ENCODE assay signal across 28 mouse cellular contexts in the genomic region with DNA sequence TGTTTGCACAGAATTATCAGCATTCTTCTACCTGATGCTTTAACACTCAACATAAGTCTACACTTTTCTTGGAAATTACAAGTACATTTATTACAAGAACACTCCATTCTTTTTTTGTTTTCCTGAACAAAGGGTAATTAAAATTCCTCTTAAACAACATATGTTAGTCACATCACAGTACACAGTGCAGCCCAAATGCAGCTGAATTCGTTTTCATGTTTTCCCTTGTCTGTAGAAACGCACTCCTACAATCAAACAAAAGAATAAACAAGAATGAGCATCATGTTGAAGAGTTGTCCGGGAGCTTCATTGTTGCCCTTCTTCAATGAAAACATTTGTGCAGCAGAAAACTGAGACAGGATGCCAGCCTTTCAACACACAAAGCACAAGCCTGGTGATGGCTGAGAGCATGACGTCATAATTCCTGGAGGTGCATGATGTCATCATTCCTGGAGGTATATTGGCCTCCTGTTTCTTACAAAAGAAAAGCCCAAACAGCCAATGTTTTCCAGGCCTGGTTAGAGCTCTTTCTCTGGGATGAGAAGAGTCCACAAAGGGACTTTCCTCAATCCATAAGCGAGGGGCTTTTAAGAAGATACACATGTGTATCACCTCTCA.
DNase-seq lines count a peak whose midpoint lies in the region; ATAC-seq and TF ChIP-seq lines count a peak whose summit lies in the region.
"Had no signal": no experiment of that assay in that cellular context is flagged by ENCODE, and none has a peak within 500 bp of the region (broad histone marks: within the 10 kb centered on the region; RNA-seq: fewer than 3 reads in every experiment).

No protein-coding gene starts in this region.

- no peaks in the 10 kb centered on the region for H3K9me3 ChIP-seq in forebrain, embryonic 11.5 days (ENCODE audit: control insufficient read depth, low read length)
- H3K9me3 ChIP-seq in forebrain, embryonic 10.5 days = no peaks in the 10 kb centered on the region
- H3K9me3 ChIP-seq in limb, embryonic 13.5 days = no peaks in the 10 kb centered on the region
- no peaks in the 10 kb centered on the region for H3K9me3 ChIP-seq in limb, embryonic 10.5 days (replicated peaks)
- H3K9me3 ChIP-seq in forebrain, embryonic 12.5 days = no peaks in the 10 kb centered on the region
- H3K9me3 ChIP-seq in forebrain, postnatal 0 days (ENCODE audit: low read length) = no peaks in the 10 kb centered on the region
- H3K9me3 ChIP-seq: embryonic facial prominence, embryonic 12.5 days; liver, embryonic 15.5 days; midbrain, embryonic 12.5 days had no signal

- intact Hi-C loops in left cerebral cortex, adult 2 months (cut with DNase I) = no loop called here

- no peak for TF ChIP-seq CTCF in forebrain, postnatal 0 days (IDR thresholded peaks at IDR 0.05; ENCODE audit: low read depth)
- no peak for TF ChIP-seq CTCF in left cerebral cortex, adult 2 months (IDR thresholded peaks at IDR 0.05)

- H3K4me3 ChIP-seq in forebrain, embryonic 11.5 days (ENCODE audit: low read depth, low read length) = no peak overlapping the region
- H3K4me3 ChIP-seq in forebrain, embryonic 10.5 days = no peak overlapping the region
- no peak overlapping the region for H3K4me3 ChIP-seq in limb, embryonic 13.5 days
- no peak overlapping the region for H3K4me3 ChIP-seq in limb, embryonic 10.5 days
- H3K4me3 ChIP-seq in forebrain, embryonic 12.5 days (replicated peaks) = no peak overlapping the region
- no peak overlapping the region for H3K4me3 ChIP-seq in forebrain, postnatal 0 days (ENCODE audit: low read depth, low read length)
- H3K4me3 ChIP-seq in left cerebral cortex, adult 2 months = no peak overlapping the region
- H3K4me3 ChIP-seq: embryonic facial prominence, embryonic 12.5 days; liver, embryonic 15.5 days; midbrain, embryonic 12.5 days had no signal

- no peaks in the 10 kb centered on the region for H3K36me3 ChIP-seq in forebrain, embryonic 11.5 days (ENCODE audit: control insufficient read depth, insufficient read depth, low read length)
- no peaks in the 10 kb centered on the region for H3K36me3 ChIP-seq in forebrain, embryonic 10.5 days (replicated peaks)
- H3K36me3 ChIP-seq in limb, embryonic 13.5 days = no peaks in the 10 kb centered on the region
- H3K36me3 ChIP-seq in limb, embryonic 10.5 days = no peaks in the 10 kb centered on the region
- no peaks in the 10 kb centered on the region for H3K36me3 ChIP-seq in forebrain, embryonic 12.5 days (replicated peaks)
- H3K36me3 ChIP-seq in forebrain, postnatal 0 days (ENCODE audit: insufficient read depth) = no peaks in the 10 kb centered on the region
- H3K36me3 ChIP-seq: embryonic facial prominence, embryonic 12.5 days; G1E; liver, embryonic 15.5 days; midbrain, embryonic 12.5 days had no signal

- H3K4me2 ChIP-seq in forebrain, embryonic 11.5 days (ENCODE audit: low read depth, low read length, severe bottlenecking) = no peak overlapping the region
- no peak overlapping the region for H3K4me2 ChIP-seq in limb, embryonic 13.5 days (replicated peaks)
- H3K4me2 ChIP-seq in forebrain, embryonic 12.5 days = no peak overlapping the region
- no peak overlapping the region for H3K4me2 ChIP-seq in forebrain, postnatal 0 days (ENCODE audit: low read depth)
- H3K4me2 ChIP-seq: embryonic facial prominence, embryonic 12.5 days; heart, embryonic 11.5 days; liver, embryonic 15.5 days; lung, embryonic 14.5 days; midbrain, embryonic 12.5 days had no signal

- no peaks in the 10 kb centered on the region for H3K27me3 ChIP-seq in forebrain, embryonic 11.5 days (ENCODE audit: control insufficient read depth, insufficient read depth, low read length)
- H3K27me3 ChIP-seq in forebrain, embryonic 10.5 days (ENCODE audit: poor library complexity, severe bottlenecking) = no peaks in the 10 kb centered on the region
- H3K27me3 ChIP-seq in limb, embryonic 13.5 days = no peaks in the 10 kb centered on the region
- no peaks in the 10 kb centered on the region for H3K27me3 ChIP-seq in limb, embryonic 10.5 days (ENCODE audit: low read depth, poor library complexity, severe bottlenecking)
- no peaks in the 10 kb centered on the region for H3K27me3 ChIP-seq in forebrain, embryonic 12.5 days
- no peaks in the 10 kb centered on the region for H3K27me3 ChIP-seq in forebrain, postnatal 0 days (ENCODE audit: insufficient read depth, low read length)
- H3K27me3 ChIP-seq: embryonic facial prominence, embryonic 12.5 days; liver, embryonic 15.5 days; midbrain, embryonic 12.5 days had no signal

- DNase-seq in forebrain, embryonic 11.5 days (ENCODE audit: low spot score) = no peak
- no peak for DNase-seq in forebrain, embryonic 10.5 days (ENCODE audit: extremely low spot score, low spot score)
- DNase-seq in limb, embryonic 10.5 days (ENCODE audit: low spot score) = no peak
- peak; percentile 14 for DNase-seq in forebrain, postnatal 0 days
- no peak for DNase-seq in right cerebral cortex, postnatal 25 days
- no peak for DNase-seq in left cerebral cortex, adult 2 months (ENCODE audit: extremely low spot score in 1 of 2, low spot score in 2 of 2)
- DNase-seq: adrenal gland, adult 8-10 months; cerebellum, adult 11-12 months; cerebellum, adult 9-11 months; embryo, embryonic 11 days; gastrocnemius, postnatal 36 days; heart, adult 18-20 months; kidney, adult 8-10 months; kidney, postnatal 4 days; left cerebral cortex, postnatal 4 days; lung, embryonic 14.5 days; lung, postnatal 14 days; spleen, adult 18-20 months; thymus, postnatal 14 days had no signal

- H3K9ac ChIP-seq in forebrain, embryonic 11.5 days (ENCODE audit: low read length) = no peak overlapping the region
- H3K9ac ChIP-seq in limb, embryonic 13.5 days = no peak overlapping the region
- no peak overlapping the region for H3K9ac ChIP-seq in forebrain, embryonic 12.5 days
- no peak overlapping the region for H3K9ac ChIP-seq in forebrain, postnatal 0 days
- H3K9ac ChIP-seq: embryonic facial prominence, embryonic 12.5 days; liver, embryonic 15.5 days; lung, embryonic 14.5 days; midbrain, embryonic 12.5 days had no signal

- no peaks in the 10 kb centered on the region for H3K4me1 ChIP-seq in forebrain, embryonic 11.5 days (replicated peaks; ENCODE audit: control insufficient read depth, insufficient read depth, low read length)
- H3K4me1 ChIP-seq in forebrain, embryonic 10.5 days = peaks cover 4% of the 10 kb centered on the region; the same call in 1 of the 2 replicates
- H3K4me1 ChIP-seq in limb, embryonic 13.5 days = 0 out of 2 replicates have a peak, but pooled peaks cover 3% of the 10 kb centered on the region
- H3K4me1 ChIP-seq in limb, embryonic 10.5 days = no peaks in the 10 kb centered on the region
- no peaks in the 10 kb centered on the region for H3K4me1 ChIP-seq in forebrain, embryonic 12.5 days
- no peaks in the 10 kb centered on the region for H3K4me1 ChIP-seq in forebrain, postnatal 0 days (ENCODE audit: insufficient read depth)
- H3K4me1 ChIP-seq: embryonic facial prominence, embryonic 12.5 days; liver, embryonic 15.5 days; midbrain, embryonic 12.5 days had no signal

- H3K27ac ChIP-seq in forebrain, embryonic 11.5 days (ENCODE audit: low read depth, low read length) = no peak overlapping the region
- H3K27ac ChIP-seq in forebrain, embryonic 10.5 days = no peak overlapping the region
- H3K27ac ChIP-seq in limb, embryonic 13.5 days = no peak overlapping the region
- H3K27ac ChIP-seq in limb, embryonic 10.5 days = no peak overlapping the region
- H3K27ac ChIP-seq in forebrain, embryonic 12.5 days = no peak overlapping the region
- no peak overlapping the region for H3K27ac ChIP-seq in forebrain, postnatal 0 days (ENCODE audit: low read depth, low read length)
- no peak overlapping the region for H3K27ac ChIP-seq in left cerebral cortex, adult 2 months
- H3K27ac ChIP-seq: embryonic facial prominence, embryonic 12.5 days; kidney, postnatal 0 days; liver, embryonic 15.5 days; midbrain, embryonic 12.5 days had no signal

- peak; percentile 58 for ATAC-seq in forebrain, embryonic 11.5 days (replicated peaks; ENCODE audit: low FRiP score)
- peak; percentile 62; the same call in 1 of the 2 replicates for ATAC-seq in limb, embryonic 13.5 days (ENCODE audit: low FRiP score, low read depth)
- peak; percentile 42; the same call in 1 of the 2 replicates for ATAC-seq in forebrain, embryonic 12.5 days (ENCODE audit: low FRiP score)
- peak; percentile 42 for ATAC-seq in forebrain, postnatal 0 days
- ATAC-seq: intestine, embryonic 16.5 days had no signal

- WGBS in forebrain, embryonic 11.5 days = 61% methylated on average over 5 of the region's 5 CpGs
- WGBS in forebrain, embryonic 10.5 days = 78% methylated on average over 5 of the region's 5 CpGs
- WGBS in limb, embryonic 13.5 days = 67% methylated on average over 5 of the region's 5 CpGs
- 85% methylated on average over 5 of the region's 5 CpGs for WGBS in limb, embryonic 10.5 days
- WGBS in forebrain, embryonic 12.5 days = 38% methylated on average over 5 of the region's 5 CpGs
- WGBS in forebrain, postnatal 0 days = 28% methylated on average over 5 of the region's 5 CpGs
